Mouse (Mus musculus) testis, adult 2 months (tissue): ENCODE measurements around the gene Sema3a.

ENCODE experiments used
- CTCF ChIP-seq: fragments of 200-500 bp; IDR thresholded peaks from 2 replicates; pipeline ENCODE4 v1.5.1; 2012; ENCODE audit warnings: low read depth, mild to moderate bottlenecking, inconsistent platforms, low read length, moderate library complexity; ENCODE audit not compliant: control insufficient read depth, insufficient read depth, insufficient replicate concordance
- POLR2A ChIP-seq: fragments of 200-500 bp; IDR thresholded peaks from 2 replicates; pipeline ENCODE4 v1.6.1; 2012; ENCODE audit warnings: low read depth, mild to moderate bottlenecking, inconsistent platforms, low read length, moderate library complexity; ENCODE audit not compliant: control insufficient read depth

DNA sequence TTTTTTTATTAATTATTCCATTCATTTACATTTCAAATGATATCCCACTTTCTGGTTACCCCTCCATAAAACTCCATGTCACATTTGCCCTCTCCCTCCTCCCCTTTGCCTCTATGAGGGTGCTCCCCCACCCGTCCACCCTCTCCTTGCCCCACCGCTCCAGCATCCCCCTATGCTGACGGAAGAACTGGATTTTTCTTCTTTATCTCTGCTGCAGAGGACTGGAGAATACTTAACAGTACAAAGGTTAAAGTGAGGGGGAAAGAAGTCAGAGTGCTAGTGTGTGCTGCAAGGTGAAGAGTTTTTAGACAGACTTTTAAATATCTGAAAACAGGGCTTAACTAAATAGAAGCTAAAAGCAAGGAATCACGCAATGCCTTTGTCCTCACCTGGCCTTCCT lies 391.8 kb downstream of the Sema3a start:
- TF ChIP-seq CTCF (no peak), POLR2A (no peak)
